Mouse (Mus musculus) urinary bladder, adult 2 months (tissue): ENCODE results near the gene Mgam. TPM values are rescaled to one million over a fixed set of nuclear protein-coding genes. Genes with fewer than 3 reads are reported as not detected.
"Not testable (repeated sequence)": the region's sequence is repeated elsewhere in the genome, so short reads cannot be mapped to it uniquely, and the experiment has no call there.

Source experiments
- DNase-seq: peaks from one replicate; pipeline ENCODE4 v3.0.0; 2022; ENCODE audit warnings: low spot score
- polyA plus RNA-seq: library from polyadenylated mRNA; depleted of rRNA; stranded (reverse); fragments of >200 nt; gene quantifications from 2 replicates; pipeline ENCODE4 v1.2.3, GENCODE M21; 2012; rRNA removed

The Mgam gene
- polyA plus RNA-seq = 0.03 and 0.04 TPM in 2 replicates

DNA sequence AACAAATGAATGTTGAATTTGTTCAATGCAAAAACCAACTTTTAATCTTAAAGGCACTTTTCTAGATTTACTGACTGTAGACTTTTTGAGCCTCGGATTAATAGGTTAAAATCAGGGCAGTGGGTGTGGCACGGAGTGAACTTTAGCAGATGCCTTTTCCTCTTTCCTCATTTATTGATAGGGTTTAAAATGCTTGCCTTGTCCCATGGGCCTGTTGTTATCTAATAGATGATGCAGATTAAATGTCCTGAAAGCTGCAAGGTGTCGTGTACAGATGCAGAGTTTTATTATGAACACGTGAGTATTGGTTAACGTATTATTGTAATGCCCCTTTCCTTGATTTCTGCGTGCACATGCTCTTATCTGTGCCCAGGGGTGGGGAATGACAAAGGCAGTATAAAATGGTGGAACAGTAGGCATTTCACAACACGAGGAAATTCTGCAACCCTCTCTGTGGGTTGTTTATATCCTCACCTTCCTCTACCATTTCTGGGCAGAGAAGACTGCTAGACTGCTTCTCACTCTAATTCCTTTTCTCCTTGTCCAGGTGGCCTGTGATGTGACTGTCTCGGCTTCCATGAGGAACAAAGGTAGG, at the start of gene Mgam:
TSS of gene Mgam (plus strand) at position 426 of the 595 bp plus-strand sequence.
- no peak for DNase-seq

DNA sequence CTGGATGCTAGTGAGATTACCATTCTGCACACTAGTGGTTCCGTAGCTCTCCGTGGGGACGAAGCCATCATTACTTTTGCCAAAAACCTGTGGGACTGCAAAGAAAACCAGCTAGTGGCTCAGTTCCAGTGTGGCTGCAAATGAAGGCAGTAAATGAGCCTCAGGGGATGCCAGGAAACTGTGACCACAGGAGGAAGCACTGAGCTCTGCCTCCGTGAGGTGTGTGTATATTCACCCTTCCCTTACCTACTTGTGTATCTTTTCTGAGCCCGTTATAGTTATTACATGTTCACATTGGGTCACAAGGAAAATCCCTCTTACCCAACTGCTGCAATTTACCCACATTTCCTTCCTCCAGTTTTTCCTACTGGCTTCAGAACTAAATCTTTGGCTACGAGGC, 44.3 kb upstream of the Mgam start:
- DNase-seq = no peak

DNA sequence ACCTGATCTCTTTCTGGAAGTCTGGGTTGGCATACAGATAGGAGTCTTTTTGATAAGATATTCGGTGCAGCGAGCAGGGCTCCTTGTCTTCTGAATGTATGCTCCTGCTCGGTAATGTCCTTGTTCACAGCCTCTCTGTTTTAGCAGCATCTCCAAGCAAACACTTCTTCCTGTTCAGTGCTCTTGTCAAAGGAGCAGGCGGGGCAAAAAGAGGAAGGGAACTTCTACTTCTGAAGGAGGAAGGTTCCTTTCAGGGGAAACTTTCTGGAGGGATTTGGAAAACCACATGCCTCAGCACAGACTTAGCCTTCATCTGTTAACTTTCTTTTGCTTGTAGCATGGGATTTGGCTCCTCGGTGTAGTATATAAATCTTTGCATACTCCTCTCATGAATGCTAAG, 43.0 kb upstream of the Mgam start, which contains the start of gene Clec5a:
TSS of gene Clec5a (minus strand) at position 177 of the 400 bp plus-strand sequence.
- no peak for DNase-seq

DNA sequence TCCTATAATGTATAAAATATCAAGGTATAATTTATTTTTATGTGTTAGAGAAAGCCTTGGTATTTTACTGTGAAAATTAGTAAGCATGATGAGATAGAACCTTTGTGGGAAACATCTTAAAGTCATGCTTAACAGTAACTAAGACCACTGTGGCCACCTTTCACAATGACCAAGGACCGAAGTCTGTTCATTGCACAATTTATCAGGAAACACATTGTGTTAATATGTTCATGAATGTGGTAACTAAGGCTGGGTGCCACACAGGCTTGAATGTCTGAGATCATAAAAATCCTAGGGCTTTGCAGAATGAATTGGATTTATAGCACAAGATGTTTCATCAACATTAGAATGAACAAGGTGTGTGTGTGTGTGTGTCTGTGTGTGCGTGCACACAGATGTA, 40.3 kb upstream of the Mgam start:
- DNase-seq = no peak

DNA sequence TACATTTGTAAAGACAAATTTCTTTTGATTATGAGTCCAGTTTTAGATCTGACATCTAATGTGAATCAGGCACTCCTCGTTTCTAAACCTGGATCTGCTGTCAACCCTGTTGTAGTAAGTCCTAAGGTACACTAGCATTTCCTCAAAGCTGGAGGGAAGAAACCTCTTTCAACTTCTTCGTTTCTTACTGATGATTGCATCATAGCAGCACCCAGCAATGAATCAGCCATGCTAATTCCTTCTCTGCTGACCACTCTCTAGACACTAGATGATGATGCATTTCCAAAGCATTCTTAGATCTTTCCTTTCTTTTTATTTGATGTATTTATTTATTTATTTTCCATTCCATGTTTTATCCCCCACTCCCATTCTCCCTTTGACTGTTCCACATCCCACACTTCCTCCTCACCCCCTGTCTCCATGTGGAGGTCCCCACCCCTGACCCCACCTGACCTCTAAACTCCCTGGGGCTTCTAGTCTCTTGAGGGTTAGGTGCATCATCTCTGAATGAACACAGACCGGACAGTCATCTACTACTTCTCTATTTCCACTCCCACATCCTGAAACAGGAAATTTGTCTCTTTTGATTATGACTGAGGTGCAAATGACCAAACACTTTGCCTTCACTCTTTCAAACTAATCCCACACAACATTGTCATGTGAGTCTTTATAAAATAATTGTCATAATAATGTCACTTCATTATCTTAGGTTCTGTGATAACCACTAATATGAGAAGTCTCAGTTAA, 33.7 kb upstream of the Mgam start:
- no peak for DNase-seq

DNA sequence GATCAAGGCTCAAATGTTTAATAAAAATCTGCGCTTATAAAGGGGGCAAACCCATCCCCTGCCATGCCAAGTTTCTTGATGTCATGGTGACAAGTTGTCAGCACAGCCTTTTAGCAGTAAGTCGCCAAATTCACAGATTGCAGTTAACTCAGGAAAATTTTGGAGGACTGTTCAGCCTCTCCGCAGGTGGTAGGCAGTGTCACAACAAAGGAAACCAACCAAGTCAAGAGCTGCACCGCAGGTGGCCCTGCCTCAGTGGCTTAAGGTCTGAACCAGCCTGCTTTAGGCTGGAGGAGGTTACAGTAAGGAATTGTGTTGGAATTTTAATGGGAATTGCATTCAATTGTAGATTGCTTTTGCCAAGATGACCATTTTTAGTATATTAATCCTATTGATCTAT, 30.1 kb upstream of the Mgam start:
- not testable (repeated sequence) for DNase-seq

DNA sequence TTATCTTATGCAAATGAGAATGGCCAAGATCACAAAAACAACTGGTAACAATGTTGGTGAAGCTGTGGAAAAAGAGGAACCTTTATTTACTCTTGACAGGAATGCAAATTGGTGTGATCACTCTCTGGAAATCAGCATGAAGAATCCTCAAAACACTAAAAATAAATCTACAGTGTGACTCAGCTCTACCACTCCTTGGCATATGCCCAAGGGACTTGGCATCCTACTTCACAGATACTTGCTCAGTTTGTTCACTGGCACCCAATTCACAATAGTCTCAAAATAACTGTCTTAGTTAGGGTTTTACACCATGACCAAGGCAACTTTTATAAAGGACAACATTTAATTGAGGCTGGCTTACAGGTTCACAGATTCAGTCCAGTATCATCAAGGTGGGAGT, 21.2 kb upstream of the Mgam start:
- no peak for DNase-seq

DNA sequence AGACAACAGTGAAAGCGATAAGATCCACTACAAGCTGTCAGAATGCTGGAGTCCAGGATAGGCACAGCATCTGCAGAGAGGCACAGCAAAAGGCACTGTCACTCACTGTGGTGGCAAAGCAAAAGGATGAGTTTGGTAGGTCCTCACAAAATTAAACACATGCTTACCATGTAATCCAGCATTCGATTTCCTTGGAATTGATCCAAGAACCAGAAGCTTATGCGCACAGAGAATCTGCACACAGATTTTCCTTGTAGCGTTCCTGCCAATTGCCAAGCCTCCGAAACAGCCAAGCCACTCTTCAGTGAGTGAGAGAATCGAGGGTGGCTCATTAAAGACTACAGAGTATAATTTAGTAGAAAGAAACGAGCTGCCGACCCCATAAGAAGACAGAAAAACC, 18.4 kb upstream of the Mgam start:
- no peak for DNase-seq

DNA sequence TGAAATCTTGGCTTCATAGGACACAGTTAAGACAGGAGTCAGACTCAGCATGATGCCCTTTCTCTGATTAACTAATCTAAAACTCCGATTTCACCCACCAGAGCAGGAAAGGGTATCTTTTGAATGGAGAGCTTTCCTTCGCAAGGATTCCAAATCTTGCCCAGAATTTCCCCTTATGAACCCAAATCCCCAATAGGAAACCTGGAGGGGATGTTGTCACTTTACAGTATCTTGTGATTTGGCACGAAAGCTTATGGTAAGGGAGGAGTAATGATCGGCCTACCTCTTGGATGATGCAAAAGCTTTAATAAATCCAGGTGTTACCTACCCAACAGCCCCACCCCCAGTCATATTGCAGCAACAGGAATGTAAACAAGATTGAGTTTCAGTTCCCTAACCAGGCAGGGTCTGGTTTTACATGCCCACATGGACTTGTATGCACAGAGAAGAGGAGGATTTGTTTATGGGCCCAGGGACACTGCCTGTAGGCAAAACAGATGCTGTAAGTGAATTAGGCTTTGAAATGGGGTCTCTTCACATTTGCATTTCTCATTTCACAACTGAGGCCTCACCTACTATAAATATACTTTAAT, 15.3 kb upstream of the Mgam start, which contains the start of gene Tas2r138:
TSS of gene Tas2r138 (minus strand) at position 51 of the 593 bp plus-strand sequence.
- DNase-seq = no peak

DNA sequence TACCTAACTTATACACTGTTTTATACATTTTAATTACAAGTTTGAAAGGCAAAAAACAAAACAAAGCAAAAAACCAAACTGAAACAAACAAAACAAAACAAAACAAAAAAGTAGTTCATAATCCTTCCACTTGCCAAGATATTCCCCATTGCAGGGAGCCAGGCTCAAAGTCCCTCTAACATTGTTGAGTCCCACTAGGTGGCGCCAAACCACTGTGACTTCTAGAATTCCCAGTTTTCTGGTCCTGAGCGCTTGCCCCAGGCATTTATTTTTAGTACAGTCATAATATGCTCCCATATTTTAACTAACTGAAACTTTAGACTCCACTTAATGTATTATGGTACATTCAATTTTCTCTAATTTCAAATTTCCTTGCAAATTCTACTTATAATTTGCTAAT, 10.7 kb upstream of the Mgam start:
- DNase-seq = no peak

DNA sequence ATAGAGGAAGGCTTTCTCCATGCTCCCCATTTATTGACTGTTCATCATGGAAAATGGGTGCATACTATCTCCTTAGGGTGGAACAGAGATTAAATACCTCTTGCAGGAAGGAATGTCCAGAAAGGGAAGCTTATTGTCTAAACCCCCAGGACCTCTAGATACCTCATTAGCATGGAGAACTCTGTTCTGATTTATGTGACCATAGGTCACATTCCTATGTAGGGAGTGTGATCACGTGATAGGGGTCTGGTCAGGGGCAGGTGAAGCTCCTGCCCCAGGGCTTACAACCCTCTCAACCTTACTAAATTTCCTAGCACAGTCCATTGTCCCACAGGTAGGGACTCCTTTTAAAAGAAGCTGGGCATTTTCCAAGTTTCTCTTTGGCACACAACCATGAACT, 2.5 kb upstream of the Mgam start:
- DNase-seq = no peak

DNA sequence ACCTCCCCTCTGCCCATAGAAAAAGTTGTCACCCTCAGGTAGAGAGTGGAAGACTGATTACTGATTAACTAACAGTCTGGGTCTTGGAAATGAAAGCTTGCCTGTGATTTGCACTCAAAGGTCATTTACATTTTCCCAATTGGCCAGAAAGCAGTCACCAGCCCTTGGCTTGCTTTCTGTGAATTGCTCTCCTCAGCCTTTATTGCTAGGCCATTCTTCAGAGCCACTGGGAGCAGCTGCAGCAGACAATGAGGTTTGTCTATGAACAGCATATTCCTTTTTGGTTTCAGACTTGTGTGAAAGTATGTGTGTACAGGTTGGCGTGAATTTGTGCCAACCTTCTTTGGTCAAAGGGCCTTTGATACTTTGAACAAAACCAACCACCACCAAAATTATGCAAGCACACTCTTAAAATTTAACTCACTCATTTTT, 6.0 kb downstream of the Mgam start:
- no peak for DNase-seq

DNA sequence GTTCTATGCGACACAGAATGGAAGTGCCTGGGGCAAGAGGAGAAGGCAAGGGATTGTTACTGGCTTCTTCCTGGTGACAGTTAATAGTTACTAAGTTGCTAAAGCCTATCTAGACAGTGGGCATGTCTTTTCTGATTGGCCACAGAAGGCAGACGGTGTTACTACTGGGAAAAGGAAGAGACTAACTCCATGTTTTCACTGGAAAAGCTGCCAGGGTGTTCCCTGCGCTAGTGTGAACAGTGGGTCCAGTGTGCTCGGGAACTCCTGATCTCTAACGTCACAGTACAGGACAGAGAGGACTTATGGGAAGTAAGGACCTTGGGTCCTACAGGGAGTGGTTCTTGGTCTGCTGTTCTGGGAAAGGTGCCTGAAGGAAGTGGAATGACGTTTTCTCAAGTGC, 6.9 kb downstream of the Mgam start:
- DNase-seq = no peak

DNA sequence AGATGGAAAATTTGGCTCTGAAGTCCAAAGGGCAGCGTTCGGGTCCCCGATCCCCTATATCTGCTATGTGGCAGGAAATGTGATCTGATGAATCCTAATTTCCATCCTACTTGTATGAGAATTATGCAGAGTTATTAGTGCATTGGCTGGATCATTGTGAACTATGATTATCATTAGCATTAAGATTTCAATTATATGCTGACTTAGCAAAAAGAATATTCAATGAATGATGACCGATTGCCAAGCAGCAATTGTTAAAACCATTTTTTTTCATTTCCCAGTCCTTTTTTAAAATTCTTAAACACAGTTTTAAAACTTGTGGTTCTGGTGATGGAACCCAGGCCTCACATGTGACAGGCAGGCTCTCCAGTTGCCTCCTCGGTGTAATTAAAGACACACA, 9.1 kb downstream of the Mgam start:
- no peak for DNase-seq

DNA sequence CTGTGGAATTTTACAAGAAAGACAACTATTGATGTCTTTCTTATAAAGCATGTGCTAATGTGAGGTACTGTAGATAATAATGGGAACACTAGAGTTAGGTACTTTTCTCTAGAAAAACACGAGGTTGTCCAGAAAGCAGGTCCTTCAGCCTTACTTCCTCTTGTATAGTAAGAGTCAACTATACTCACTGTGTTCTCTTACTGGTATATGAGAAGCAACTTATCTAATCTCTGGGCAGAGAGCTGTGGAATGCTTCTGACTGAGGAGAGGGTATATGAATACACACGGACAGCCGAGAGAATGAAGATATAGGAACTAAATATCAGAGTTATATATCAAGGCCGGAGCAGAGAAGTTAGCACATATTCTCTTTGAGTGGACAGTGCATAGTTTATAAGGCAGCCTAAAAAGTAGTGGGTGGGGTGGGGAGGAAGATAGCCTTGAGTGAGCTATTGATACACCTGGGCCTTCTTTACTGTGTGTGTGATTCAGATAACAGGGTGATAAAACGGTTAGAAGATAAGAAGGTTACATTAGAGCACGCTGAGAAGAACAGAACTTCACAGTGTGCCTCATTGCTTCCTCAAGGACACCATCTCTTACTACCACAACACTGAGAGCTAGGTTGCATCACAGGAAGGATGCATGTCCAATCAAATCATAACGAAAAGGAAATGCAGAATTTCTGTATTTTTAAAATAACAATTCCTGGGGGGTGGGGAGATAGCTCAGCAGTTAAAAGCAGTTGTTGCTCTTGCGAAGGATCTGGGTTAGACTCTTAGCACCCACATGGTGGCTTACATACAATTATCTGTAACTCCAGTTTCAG, 12.3 kb downstream of the Mgam start:
- DNase-seq = no peak

DNA sequence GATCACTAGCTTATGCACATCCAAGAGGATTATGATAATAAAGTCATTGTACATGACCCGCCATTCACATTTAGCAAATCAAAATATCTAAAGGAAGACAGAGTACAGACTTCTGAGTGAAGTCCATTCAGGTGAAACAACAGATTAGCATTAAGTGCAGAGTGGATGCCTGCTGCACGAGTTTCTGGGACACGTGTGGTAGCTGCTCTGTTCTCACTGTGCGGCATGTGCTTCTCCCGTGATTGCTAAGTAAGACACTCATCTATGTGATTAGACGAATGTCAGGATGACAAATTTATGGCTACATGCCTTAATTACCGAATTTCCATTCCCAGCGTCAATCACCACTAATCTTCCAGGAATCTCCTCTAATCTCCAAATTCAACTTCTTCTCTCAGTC, 17.1 kb downstream of the Mgam start:
- DNase-seq = no peak

DNA sequence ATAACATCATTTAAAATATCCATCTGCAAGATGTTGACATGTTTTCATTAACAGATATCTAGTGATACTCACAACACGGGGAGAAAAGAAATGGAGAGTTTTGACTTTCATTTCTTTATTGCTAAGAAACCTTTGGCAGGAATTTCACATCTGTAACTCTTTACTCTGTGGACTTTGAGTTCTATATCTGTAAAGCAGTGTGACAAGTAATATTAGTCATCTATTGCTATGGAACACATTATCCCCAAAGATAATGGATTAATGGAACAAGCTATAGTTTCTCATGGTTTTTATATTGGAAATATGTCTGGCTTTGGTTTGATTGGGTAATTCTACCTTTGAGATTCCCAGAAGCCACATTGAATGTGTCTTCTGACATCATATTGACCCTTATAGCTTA, 22.3 kb downstream of the Mgam start:
- DNase-seq = no peak

DNA sequence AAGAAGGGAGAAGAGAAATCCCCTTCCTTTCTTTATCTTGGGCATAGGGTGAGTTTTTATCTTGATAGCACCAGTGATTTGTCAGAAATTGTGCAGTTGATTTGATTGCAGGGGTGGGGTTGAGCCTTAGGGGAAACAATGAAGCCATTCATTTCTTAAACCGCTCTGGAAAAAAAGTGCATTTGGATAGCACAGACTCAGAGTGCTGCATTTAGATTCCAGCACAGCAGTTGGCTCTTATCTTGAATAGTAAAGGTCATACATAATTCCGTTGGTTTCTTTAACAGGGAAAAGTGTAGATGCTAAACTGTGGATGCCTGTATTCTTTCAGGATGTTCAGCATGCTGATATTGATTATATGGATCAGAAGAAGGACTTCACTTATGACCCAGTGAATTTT, 32.3 kb downstream of the Mgam start:
- no peak for DNase-seq

DNA sequence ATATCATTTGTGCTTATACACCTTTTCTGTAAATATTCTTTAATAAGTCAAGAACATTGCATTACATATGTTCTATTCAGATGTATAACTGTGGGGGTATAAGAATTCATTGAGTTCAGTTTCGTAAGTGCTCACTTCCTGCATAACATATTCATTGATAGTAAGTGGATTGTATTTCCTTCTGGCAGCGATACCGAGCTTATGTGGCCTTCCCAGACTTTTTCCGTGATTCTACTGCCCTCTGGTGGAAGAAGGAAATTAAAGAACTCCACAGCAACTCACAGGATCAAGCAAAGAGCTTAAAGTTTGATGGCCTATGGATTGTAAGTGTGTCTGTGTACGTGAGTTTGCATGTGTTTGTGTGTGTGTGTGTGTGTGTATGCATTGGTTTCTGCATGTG, 60.5 kb downstream of the Mgam start:
- no peak for DNase-seq

DNA sequence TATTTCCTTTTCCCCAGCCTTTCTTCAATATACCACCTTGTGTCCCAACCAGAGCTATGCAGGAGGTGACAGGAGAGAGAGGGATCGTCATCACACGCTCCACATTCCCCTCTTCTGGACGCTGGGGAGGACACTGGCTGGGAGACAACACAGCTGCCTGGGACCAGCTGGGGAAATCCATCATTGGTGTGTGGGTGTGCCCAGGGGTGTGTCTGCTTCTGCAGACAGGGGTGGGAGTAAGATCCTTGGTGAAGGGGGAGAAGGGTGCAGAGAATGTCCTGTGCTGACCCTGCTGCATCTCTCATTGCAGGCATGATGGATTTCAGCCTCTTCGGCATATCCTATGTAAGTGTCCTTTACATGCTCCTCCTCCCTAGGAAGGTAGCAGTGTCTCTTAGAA, 63.4 kb downstream of the Mgam start:
- DNase-seq = not testable (repeated sequence)

DNA sequence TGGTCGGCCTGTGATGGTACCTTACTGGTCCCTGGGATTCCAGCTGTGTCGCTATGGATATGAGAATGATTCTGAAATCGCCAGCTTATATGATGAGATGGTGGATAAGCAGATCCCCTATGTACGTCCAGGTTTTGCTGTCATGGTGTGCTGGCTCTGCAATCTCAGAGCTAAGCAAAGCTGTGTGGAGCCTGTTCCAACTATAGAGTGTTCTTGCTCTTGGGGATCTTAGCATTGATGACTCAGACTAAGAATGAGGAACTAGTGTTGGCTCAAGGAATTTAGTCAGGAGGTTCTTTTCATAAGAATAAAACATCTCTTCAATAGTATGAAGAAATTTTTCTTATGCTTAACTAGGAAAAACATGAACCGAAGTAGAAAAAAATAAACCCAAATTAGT, 84.9 kb downstream of the Mgam start:
- DNase-seq = not testable (repeated sequence)

DNA sequence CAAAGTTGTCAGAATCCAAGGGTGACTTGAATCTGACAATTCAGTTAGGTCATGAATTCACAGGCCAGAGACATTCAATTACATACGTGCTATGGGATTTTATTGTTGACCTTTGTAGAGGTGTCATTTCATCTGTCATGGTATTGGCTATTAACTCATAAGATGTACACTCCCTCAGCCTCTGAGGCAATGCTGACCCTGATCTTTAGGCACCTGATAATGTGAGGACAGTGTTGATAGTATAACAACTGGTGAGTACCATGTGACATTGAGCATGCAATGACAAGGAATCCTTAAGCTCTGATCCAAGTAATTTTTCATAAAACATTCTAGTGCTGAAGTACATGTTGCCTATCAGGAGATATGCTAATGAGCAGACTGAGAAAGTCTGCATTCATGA, 87.1 kb downstream of the Mgam start:
- no peak for DNase-seq
